Mouse (Mus musculus) stomach, postnatal 0 days (tissue): ENCODE results near the gene Gcm2. TPM values are rescaled to one million over a fixed set of nuclear protein-coding genes. Genes with fewer than 3 reads are reported as not detected.

Experiments
- ATAC-seq: fragments of 200-750 bp; cut with Nextera tagmentation; 2 replicates; pipeline ENCODE4 v1.8.0; 2017; ENCODE audit not compliant: low FRiP score, low TSS enrichment
- DNase-seq: peaks from one replicate; pipeline ENCODE4 v3.0.0-alpha.2; 2016; ENCODE audit warnings: low spot score
- H3K27ac ChIP-seq: fragments of 300-500 bp; sonication (generic); replicated peaks from 2 replicates; pipeline ENCODE4 v1.5.1; 2014; ENCODE audit warnings: mild to moderate bottlenecking, control low read depth
- H3K27me3 ChIP-seq: fragments of 300-500 bp; sonication (generic); 2 replicates; pipeline ENCODE4 v1.6.1; 2014; ENCODE audit warnings: low read length; ENCODE audit not compliant: control insufficient read depth, insufficient read depth
- H3K36me3 ChIP-seq: fragments of 300-500 bp; sonication (generic); 2 replicates; pipeline ENCODE4 v1.6.1; 2014; ENCODE audit warnings: low read length, mixed read lengths; ENCODE audit not compliant: control insufficient read depth, insufficient read depth
- H3K4me1 ChIP-seq: fragments of 300-500 bp; sonication (generic); replicated peaks from 2 replicates; pipeline ENCODE4 v1.6.1; 2014; ENCODE audit warnings: antibody characterized with exemption; ENCODE audit not compliant: control insufficient read depth, insufficient read depth
- H3K4me2 ChIP-seq: fragments of 300-500 bp; sonication (generic); replicated peaks from 2 replicates; pipeline ENCODE4 v1.6.1; 2014; ENCODE audit warnings: low read depth, mild to moderate bottlenecking, control low read depth, moderate library complexity
- H3K4me3 ChIP-seq: fragments of 300-500 bp; sonication (generic); 2 replicates; pipeline ENCODE4 v1.5.1; 2014; ENCODE audit warnings: low read depth, low read length, control low read depth
- H3K9ac ChIP-seq: fragments of 300-500 bp; sonication (generic); 2 replicates; pipeline ENCODE4 v1.6.1; 2014; ENCODE audit warnings: mild to moderate bottlenecking, low read length, control low read depth, mixed read lengths
- H3K9me3 ChIP-seq: fragments of 300-500 bp; sonication (generic); 2 replicates; pipeline ENCODE4 v1.6.1; 2016; ENCODE audit warnings: low read length; ENCODE audit not compliant: control insufficient read depth
- CTCF ChIP-seq: IDR thresholded peaks from 2 replicates; pipeline ENCODE4 v1.5.1; 2016; ENCODE audit warnings: antibody characterized with exemption, low read depth, mild to moderate bottlenecking, moderate library complexity
- EP300 ChIP-seq: optimal IDR thresholded peaks from 2 replicates; pipeline ENCODE3; 2016; ENCODE audit warnings: antibody characterized with exemption
- WGBS: fragments of 180-500 bp; shearing (Covaris S2); extraction: QIAGEN DNeasy Blood & Tissue Kit; methylation state at CpG from one replicate; pipeline ENCODE4 v1.1.7; 2014; 5-methylcytosine and 5-hydroxymethylcytosine counted together
- polyA plus RNA-seq: library from polyadenylated mRNA; unstranded; fragments of >200 nt; fragmentation: Nextera tagmentation; extraction: Ambion mirVana; gene quantifications from 2 replicates; pipeline ENCODE4 v1.2.1, GENCODE M21; 2015

The Gcm2 gene
- polyA plus RNA-seq: not detected in 2 replicates

DNA sequence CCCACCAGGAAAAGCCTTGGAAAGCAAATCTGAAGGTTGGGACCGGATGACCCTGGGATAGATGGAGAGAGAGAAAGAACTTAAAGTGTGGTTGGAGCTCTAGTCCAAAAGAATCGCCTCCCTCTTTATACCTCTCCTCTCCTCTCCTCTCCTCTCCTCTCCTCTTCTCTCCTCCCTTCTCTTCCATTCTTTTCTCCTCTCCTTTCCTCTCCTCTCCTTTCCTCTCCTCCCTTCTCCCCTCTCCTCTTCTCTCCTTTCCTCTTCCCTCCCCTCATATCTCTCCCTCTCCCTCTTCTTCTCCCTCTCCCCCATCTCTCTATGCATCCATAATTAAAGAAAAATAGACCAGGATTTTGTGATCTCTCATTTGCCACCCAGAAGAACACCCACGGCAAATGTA is at the start of gene Gcm2:
Gcm2 (minus strand) TSS at position 101 of the 400 bp plus-strand sequence.
- Histone ChIP-seq H3K9ac (no peak within 1 kb of the TSS), H3K4me3 (no peak within 1 kb of the TSS), H3K27ac (no peak within 1 kb of the TSS), H3K4me1 (no peaks in the 10 kb centered on the region), H3K27me3 (no peaks in the 10 kb centered on the region), H3K4me2 (no peak within 1 kb of the TSS), H3K9me3 (no peaks in the 10 kb centered on the region), H3K36me3 (no peaks in the 10 kb centered on the region)
- TF ChIP-seq CTCF (no peak), EP300 (no peak)
- ATAC-seq: no peak
- no peak for DNase-seq
- WGBS: 58% methylated on average over 2 of the region's 3 CpGs

GRCm38 (mm10) chr13:41158426-41158825 is 47.6 kb upstream of the Gcm2 start:
- ATAC-seq (no peak), DNase-seq (no peak)
- Histone ChIP-seq H3K4me2 (no peak overlapping the region), H3K27me3 (no peaks in the 10 kb centered on the region), H3K9me3 (no peaks in the 10 kb centered on the region), H3K36me3 (no peaks in the 10 kb centered on the region), H3K4me1 (no peaks in the 10 kb centered on the region), H3K27ac (no peak overlapping the region), H3K4me3 (no peak overlapping the region), H3K9ac (no peak overlapping the region)
- 52% methylated on average over 5 of the region's 5 CpGs for WGBS
- no peak for TF ChIP-seq EP300
- TF ChIP-seq CTCF: peak; percentile 41

- Histone ChIP-seq H3K4me1 (no peaks in the 10 kb centered on the region), H3K9ac (no peak overlapping the region), H3K4me3 (no peak overlapping the region), H3K4me2 (no peak overlapping the region), H3K27ac (no peak overlapping the region), H3K36me3 (no peaks in the 10 kb centered on the region), H3K27me3 (no peaks in the 10 kb centered on the region), H3K9me3 (no peaks in the 10 kb centered on the region)
- DNase-seq (no peak), ATAC-seq (no peak)
- WGBS: 66% methylated on average over 11 of the region's 11 CpGs
- TF ChIP-seq CTCF (no peak), EP300 (no peak)
Observed at GRCm38 (mm10) chr13:41153146-41153545, 42.3 kb upstream of the Gcm2 start.

GRCm38 (mm10) chr13:41146271-41146670 is 35.4 kb upstream of the Gcm2 start:
- no peaks in the 10 kb centered on the region for H3K4me1 ChIP-seq

GRCm38 (mm10) chr13:41145433-41145970 is 34.7 kb upstream of the Gcm2 start:
- no peak for TF ChIP-seq CTCF
- no peak for TF ChIP-seq EP300
- Histone ChIP-seq H3K9ac (no peak overlapping the region), H3K4me1 (no peaks in the 10 kb centered on the region), H3K4me3 (no peak overlapping the region), H3K27ac (no peak overlapping the region), H3K9me3 (no peaks in the 10 kb centered on the region), H3K4me2 (no peak overlapping the region), H3K27me3 (no peaks in the 10 kb centered on the region), H3K36me3 (no peaks in the 10 kb centered on the region)
- DNase-seq (no peak), ATAC-seq (no peak)
- WGBS: 60% methylated on average over 6 of the region's 6 CpGs

More at GRCm38 (mm10) chr13:41146271-41146670, 35.4 kb upstream of the Gcm2 start:
- whole genome bisulfite sequencing: 77% methylated on average over 10 of the region's 10 CpGs
- Histone ChIP-seq H3K4me3 (no peak overlapping the region), H3K27me3 (no peaks in the 10 kb centered on the region), H3K27ac (no peak overlapping the region), H3K9ac (no peak overlapping the region), H3K36me3 (no peaks in the 10 kb centered on the region), H3K4me2 (no peak overlapping the region), H3K9me3 (no peaks in the 10 kb centered on the region)
- TF ChIP-seq EP300 (no peak), CTCF (peak; percentile 87)
- ATAC-seq: no peak
- peak; percentile 57 for DNase-seq

DNA sequence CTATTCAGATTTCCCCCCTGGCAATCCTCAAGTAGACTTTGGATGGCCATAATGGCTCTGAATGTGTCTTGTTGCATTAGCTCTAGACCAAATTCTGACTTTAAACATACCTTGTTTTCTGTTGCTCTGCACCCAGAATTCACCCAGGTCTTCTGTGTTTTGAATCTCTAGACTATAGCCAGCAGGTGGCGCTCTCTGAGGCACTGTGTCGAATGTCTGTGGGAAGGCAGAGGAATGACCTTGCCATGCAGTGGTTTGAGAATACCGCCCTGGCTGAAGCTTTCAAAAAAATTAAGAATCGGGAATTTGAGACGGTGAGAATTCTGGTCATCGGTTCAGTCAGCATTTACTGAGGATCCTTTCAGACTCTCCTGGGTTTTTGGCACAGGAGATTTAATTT is 24.1 kb upstream of the Gcm2 start:
- Histone ChIP-seq H3K4me2 (no peak overlapping the region), H3K27me3 (no peaks in the 10 kb centered on the region), H3K4me3 (no peak overlapping the region), H3K27ac (no peak overlapping the region), H3K4me1 (no peaks in the 10 kb centered on the region), H3K36me3 (no peaks in the 10 kb centered on the region), H3K9me3 (no peaks in the 10 kb centered on the region), H3K9ac (no peak overlapping the region)
- ATAC-seq (no peak), DNase-seq (peak; percentile 73)
- WGBS: 7% methylated on average over 6 of the region's 6 CpGs
- TF ChIP-seq EP300: no peak
- peak; percentile 88 for TF ChIP-seq CTCF
